In the genomic region with DNA sequence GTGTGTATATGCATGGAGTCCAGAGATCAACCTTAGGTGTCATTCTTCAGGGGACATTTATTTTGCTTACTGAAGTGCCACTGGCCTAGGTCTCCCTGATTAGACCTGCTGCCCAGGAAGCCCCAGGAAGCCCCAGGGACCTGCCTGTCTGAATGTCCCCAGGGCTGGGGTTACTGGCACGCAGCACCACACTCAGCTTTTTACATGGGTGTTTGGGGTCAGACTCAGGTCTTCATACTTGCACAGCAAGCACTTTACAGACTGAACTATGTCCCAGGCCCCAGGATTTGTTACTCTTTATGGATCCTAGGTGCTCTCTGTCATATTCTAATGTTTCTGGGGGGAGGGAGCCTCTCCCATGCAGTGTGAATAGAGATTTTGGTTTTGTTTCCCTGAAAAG, we compare ENCODE assay signal across 18 mouse cellular contexts.
"Had no signal": no experiment of that assay in that cellular context is flagged by ENCODE, and none has a peak within 500 bp of the region (broad histone marks: within the 10 kb centered on the region; RNA-seq: fewer than 3 reads in every experiment).

No protein-coding gene starts in this region.

- H3K9me3 ChIP-seq: intestine, embryonic 15.5 days; limb, embryonic 10.5 days; limb, embryonic 13.5 days; liver, embryonic 12.5 days; liver, embryonic 15.5 days; lung, embryonic 15.5 days; midbrain, embryonic 13.5 days had no signal

- ATAC-seq: intestine, embryonic 15.5 days; liver, embryonic 12.5 days; midbrain, embryonic 13.5 days had no signal

- H3K4me3 ChIP-seq: intestine, embryonic 15.5 days; layer of hippocampus, adult 2 months; limb, embryonic 10.5 days; limb, embryonic 13.5 days; liver, embryonic 12.5 days; liver, embryonic 15.5 days; lung, embryonic 15.5 days; megakaryocyte, embryonic 14.5 days; midbrain, embryonic 13.5 days had no signal

- H3K27ac ChIP-seq: intestine, embryonic 15.5 days; layer of hippocampus, adult 2 months; limb, embryonic 10.5 days; limb, embryonic 13.5 days; liver, embryonic 12.5 days; liver, embryonic 15.5 days; lung, embryonic 15.5 days had no signal

- H3K36me3 ChIP-seq: intestine, embryonic 15.5 days; limb, embryonic 10.5 days; limb, embryonic 13.5 days; liver, embryonic 12.5 days; liver, embryonic 15.5 days; lung, embryonic 15.5 days; midbrain, embryonic 13.5 days had no signal

- H3K4me1 ChIP-seq: megakaryocyte, embryonic 14.5 days had no signal

- H3K4me2 ChIP-seq: intestine, embryonic 15.5 days; limb, embryonic 13.5 days; liver, embryonic 12.5 days; liver, embryonic 15.5 days; lung, embryonic 15.5 days; midbrain, embryonic 13.5 days had no signal

- H3K9ac ChIP-seq: intestine, embryonic 15.5 days; limb, embryonic 13.5 days; liver, embryonic 12.5 days; liver, embryonic 15.5 days; lung, embryonic 15.5 days; midbrain, embryonic 13.5 days had no signal

- H3K27me3 ChIP-seq: intestine, embryonic 15.5 days; limb, embryonic 13.5 days; liver, embryonic 15.5 days; lung, embryonic 15.5 days; midbrain, embryonic 13.5 days had no signal

- DNase-seq: kidney, adult 18-20 months; kidney, postnatal 14 days; layer of hippocampus, adult 9-11 months; liver; lung, adult 18-20 months; lung, postnatal 10 days; lung, postnatal 36 days; thymus, adult 18-20 months; thymus, postnatal 36 days had no signal
